Mouse (Mus musculus): ENCODE data around the gene Fgfr4.
A peak's percentile ranks its signal among the peaks of the same experiment; 100 is the strongest.

The Fgfr4 gene

DNA sequence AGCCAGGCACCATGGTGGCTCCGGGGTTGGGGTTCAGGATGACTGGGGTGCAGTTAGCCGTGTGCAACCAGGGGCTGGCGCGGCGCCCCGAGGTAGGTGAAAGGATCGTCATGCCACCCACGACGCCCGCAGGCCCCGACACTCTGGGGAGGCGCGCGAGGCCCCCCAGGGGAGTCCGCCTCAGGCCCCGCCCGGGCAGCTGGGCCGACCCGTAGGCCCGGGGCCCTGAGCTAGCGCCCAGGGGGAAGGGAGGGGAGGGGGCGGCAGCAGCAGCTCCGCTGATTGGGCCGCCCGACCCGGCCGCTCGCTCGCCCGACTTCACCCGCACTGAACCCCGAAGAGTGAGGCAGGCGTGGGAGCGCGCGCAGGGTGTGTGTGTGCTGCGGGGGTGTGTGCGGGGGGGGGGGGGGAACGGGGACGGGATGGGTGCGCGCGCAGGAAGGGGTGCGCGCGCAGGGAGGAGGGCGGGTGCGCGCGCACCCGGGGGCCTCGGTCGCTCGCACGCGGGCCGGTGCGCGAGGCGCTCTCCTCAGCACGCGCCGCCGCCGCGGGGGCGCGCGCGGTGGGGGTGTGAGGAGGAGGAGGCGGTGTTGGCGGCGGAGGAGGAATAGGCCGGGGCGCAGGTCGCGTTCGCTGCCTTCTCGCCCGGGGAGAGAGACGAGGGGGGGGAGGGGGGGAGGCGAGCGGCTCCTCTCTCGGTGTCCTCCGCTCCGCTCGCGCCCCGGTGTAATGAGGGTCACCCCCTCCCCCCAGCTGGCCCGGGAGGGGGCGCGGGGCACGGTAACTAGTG lies 59.0 kb downstream of the Fgfr4 start:
- DNase-seq, result peak; percentile 100

DNA sequence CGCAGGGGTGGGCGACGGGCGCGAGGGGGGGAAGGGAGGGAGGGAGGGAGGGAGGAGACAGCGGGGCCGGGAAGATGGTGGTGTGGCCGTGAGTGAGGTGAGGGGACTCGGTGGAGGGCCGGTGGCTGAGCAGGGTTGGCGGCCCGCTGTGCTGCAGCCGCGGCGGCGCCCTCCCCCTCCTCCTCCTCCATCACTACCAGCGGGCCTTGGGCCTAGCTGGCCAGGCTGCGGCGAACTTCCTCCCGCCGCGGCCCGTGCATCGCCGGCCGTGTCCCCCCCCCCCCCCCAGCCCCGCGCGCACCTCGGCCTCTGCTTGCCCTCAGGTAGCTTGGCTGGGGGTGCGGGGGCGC lies 59.5 kb downstream of the Fgfr4 start:
- DNase-seq, result no peak

DNA sequence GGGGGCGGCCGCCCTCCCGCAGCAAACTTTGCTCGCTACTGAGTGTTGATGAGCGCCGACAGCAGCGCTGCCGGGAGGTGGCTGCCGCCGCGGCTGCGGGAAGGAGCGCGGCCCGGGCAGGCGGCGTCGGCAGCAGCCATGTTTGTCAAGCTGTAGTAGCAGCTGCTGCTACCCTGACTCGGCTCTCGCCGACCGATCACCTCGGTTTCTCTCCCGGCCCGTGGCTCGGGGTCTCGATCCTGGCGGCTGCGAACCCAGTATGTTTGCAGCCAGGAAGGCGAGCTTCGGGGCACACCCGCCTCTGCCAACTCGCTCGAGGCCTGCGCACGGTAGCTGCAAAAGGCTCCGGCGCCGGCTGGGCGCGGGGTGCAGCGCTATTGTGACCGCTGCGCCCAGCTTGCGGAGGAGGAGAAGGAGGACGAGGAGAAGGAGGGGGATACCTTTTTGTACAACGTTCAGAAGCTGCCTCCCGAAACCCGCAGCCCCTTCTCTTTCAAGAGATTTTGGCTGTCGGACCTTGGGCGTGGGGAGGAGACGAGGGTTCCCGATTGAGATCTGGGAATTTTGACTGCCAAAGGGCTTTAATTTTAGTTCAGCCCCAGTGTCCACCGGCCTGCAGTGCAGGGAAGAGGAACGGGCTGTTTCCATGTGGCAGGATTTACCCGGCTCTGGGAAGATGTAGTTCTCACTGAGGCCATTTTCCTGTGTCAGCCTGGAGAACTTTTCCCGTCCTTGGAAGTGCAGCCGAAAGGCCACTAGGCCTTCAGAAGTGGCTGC lies 60.1 kb downstream of the Fgfr4 start:
- DNase-seq, result peak; percentile 97

DNA sequence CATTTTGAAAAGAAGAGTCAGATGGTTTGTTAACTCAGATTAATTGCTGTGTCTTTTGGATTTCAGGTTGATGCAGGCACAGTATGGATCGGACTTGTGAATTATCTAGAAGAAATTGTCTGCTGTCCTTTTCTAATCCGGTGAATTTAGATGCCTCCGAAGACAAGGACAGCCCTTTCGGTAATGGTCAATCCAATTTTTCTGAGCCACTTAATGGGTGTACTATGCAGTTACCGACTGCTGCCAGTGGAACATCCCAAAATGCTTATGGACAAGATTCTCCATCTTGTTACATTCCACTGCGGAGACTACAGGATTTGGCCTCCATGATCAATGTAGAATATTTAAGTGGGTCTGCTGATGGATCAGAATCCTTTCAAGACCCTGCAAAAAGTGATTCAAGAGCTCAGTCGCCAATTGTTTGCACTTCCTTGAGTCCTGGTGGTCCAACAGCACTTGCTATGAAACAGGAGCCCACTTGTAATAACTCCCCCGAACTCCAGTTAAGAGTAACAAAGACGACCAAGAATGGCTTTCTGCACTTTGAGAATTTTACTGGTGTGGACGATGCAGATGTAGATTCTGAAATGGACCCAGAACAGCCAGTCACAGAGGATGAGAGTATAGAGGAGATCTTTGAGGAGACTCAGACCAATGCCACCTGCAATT lies 60.8 kb downstream of the Fgfr4 start:
- DNase-seq, result no peak
